Mouse (Mus musculus) embryonic facial prominence, embryonic 15.5 days (tissue): ENCODE data around the gene Ccl5. TPM values are rescaled to one million over a fixed set of nuclear protein-coding genes. Genes with fewer than 3 reads are reported as not detected.
"Not testable (repeated sequence)": the region's sequence is repeated elsewhere in the genome, so short reads cannot be mapped to it uniquely, and the experiment has no call there.

ENCODE experiments used
- ATAC-seq: fragments of 200-750 bp; cut with Nextera tagmentation; 2 replicates; pipeline ENCODE4 v1.8.0; 2017; ENCODE audit warnings: low read depth, moderate TSS enrichment; ENCODE audit not compliant: insufficient number of reproducible peaks, low FRiP score, low TSS enrichment
- H3K27ac ChIP-seq: fragments of 300-500 bp; sonication (generic); replicated peaks from 2 replicates; pipeline ENCODE4 v1.5.1; 2015; ENCODE audit warnings: mild to moderate bottlenecking, inconsistent platforms
- H3K27me3 ChIP-seq: fragments of 300-500 bp; sonication (generic); 2 replicates; pipeline ENCODE4 v1.6.1; 2015; ENCODE audit warnings: inconsistent platforms
- H3K36me3 ChIP-seq: fragments of 300-500 bp; sonication (generic); 2 replicates; pipeline ENCODE4 v1.6.1; 2015; ENCODE audit warnings: mild to moderate bottlenecking, inconsistent platforms
- H3K4me1 ChIP-seq: fragments of 300-500 bp; sonication (generic); 2 replicates; pipeline ENCODE4 v1.6.1; 2015; ENCODE audit warnings: inconsistent platforms
- H3K4me2 ChIP-seq: fragments of 300-500 bp; sonication (generic); replicated peaks from 2 replicates; pipeline ENCODE4 v1.6.1; 2015; ENCODE audit warnings: mild to moderate bottlenecking, inconsistent platforms
- H3K4me3 ChIP-seq: fragments of 300-500 bp; sonication (generic); replicated peaks from 2 replicates; pipeline ENCODE4 v1.5.1; 2015; ENCODE audit warnings: mild to moderate bottlenecking, inconsistent platforms
- H3K9ac ChIP-seq: fragments of 300-500 bp; sonication (generic); 2 replicates; pipeline ENCODE4 v1.6.1; 2015; ENCODE audit warnings: inconsistent platforms
- H3K9me3 ChIP-seq: fragments of 300-500 bp; sonication (generic); replicated peaks from 2 replicates; pipeline ENCODE4 v1.6.1; 2016; ENCODE audit warnings: inconsistent platforms
- WGBS: fragments of 180-500 bp; shearing (Covaris S2); methylation state at CpG from one replicate; pipeline ENCODE4 v1.1.7; 2015; 5-methylcytosine and 5-hydroxymethylcytosine counted together
- polyA plus RNA-seq: library from polyadenylated mRNA; unstranded; fragments of >200 nt; fragmentation: Nextera tagmentation; extraction: Ambion mirVana; gene quantifications from 2 replicates; pipeline ENCODE4 v1.2.1, GENCODE M21; 2015

Ccl5 gene
- polyA plus RNA-seq, 1 experiment from 2014 or later, result 0.35 TPM

DNA sequence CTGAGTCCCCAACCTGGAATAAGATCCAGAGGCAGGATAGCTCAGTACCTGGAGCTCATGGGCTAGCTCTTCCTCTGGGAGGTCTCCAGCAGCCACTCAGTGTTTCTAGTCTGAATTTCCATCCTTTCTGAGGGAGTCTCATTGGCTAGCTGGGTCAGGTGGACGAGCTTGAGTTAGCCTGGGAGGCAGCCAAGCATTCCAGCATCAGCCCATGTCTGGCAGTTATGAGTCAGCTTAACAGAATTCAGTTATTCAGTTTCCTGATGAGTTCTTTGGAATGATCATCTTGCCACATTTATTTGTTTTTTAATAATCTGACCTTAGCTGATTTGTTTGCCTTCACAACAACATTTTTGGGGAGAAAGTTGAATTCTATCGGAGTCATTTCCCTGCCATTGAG lies 33.4 kb upstream of the Ccl5 start:
- H3K4me3 ChIP-seq, result no peak overlapping the region
- no peaks in the 10 kb centered on the region for H3K4me1 ChIP-seq
- no peak for ATAC-seq
- no peak overlapping the region for H3K4me2 ChIP-seq
- no peaks in the 10 kb centered on the region for H3K9me3 ChIP-seq
- no peak overlapping the region for H3K27ac ChIP-seq
- H3K9ac ChIP-seq, result no peak overlapping the region
- WGBS, result 67% methylated on average over 2 of the region's 2 CpGs
- H3K36me3 ChIP-seq, result no peaks in the 10 kb centered on the region
- no peaks in the 10 kb centered on the region for H3K27me3 ChIP-seq

DNA sequence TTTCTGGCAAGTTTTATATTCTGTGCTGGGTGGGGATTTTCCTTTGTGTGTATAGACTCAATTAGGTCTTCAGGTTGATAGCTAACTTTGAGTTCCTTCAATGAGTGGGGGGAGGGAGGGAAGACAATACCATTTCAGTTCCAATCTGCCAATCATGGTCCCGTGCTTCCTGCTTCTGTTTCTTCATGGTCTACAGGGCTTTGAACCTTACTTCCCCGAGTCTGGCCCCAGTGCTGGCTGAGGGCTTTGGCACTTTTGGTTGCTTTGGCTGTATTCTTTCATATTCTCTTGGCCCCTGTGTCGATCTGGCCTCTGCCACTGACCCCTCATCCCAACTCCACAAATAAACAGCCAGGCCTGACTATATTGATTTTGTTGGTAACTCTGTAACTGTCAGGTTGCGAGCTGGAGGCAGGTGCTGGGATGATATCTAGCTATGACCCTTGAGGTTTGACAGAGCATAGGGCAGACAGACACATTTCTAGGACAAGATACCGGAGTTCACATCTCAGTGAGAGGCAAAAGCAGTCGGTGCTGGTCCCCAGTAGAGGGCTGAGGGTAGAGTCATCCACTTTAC lies 32.1 kb upstream of the Ccl5 start:
- Histone ChIP-seq H3K27ac (no peak overlapping the region), H3K4me1 (no peaks in the 10 kb centered on the region), H3K9ac (no peak overlapping the region), H3K4me2 (no peak overlapping the region), H3K4me3 (no peak overlapping the region), H3K9me3 (no peaks in the 10 kb centered on the region), H3K36me3 (no peaks in the 10 kb centered on the region), H3K27me3 (no peaks in the 10 kb centered on the region)
- ATAC-seq, result no peak
- 66% methylated on average over 6 of the region's 6 CpGs for WGBS

DNA sequence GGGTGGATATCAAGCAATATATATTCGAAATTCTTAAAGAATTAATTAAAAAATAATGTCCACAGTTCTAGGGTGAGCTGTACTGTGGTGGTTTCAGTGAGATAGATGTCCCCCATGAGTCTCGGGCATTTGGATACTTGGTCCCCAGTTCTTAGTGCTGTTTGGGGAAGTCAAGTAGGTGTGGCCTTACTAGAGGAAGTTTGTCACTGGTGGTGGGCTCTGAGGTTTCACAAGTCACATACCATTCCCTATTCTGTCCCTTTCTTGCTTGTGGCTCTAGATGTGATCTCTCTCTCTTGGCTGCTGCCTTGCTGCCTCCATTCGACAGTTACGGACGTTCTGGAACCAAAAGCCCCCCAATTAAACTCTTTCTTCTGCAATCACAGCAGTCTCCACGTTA lies 30.1 kb upstream of the Ccl5 start:
- H3K4me2 ChIP-seq, result no peak overlapping the region
- H3K9me3 ChIP-seq, result no peaks in the 10 kb centered on the region
- H3K36me3 ChIP-seq, result no peaks in the 10 kb centered on the region
- H3K9ac ChIP-seq, result no peak overlapping the region
- WGBS, result 74% methylated on average over 6 of the region's 6 CpGs
- no peak overlapping the region for H3K27ac ChIP-seq
- H3K4me1 ChIP-seq, result no peaks in the 10 kb centered on the region
- no peak for ATAC-seq
- no peak overlapping the region for H3K4me3 ChIP-seq
- H3K27me3 ChIP-seq, result no peaks in the 10 kb centered on the region

DNA sequence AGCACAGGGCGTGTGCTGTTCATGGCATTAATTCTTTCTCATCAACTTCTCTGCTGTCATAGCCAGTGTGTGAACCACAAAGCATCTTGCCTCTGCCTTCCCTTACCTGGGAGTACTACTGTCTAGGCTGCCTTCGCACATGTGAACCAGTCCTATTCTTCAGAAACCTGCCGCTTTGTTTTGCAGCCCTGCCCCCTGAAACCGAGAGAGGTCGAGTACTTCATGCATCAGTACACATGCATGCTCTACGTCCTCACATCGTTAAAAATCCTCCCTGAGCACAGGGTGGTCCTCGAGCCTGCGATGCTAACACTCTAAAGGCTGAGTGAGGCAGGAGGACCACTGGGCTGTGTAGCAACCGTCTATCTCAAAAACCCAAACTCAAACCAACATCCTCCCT lies 26.8 kb upstream of the Ccl5 start:
- H3K4me1 ChIP-seq, result no peaks in the 10 kb centered on the region
- H3K9me3 ChIP-seq, result no peaks in the 10 kb centered on the region
- no peak overlapping the region for H3K27ac ChIP-seq
- H3K36me3 ChIP-seq, result no peaks in the 10 kb centered on the region
- no peak overlapping the region for H3K9ac ChIP-seq
- H3K4me3 ChIP-seq, result no peak overlapping the region
- WGBS, result 70% methylated on average over 10 of the region's 10 CpGs
- no peak overlapping the region for H3K4me2 ChIP-seq
- no peak for ATAC-seq
- H3K27me3 ChIP-seq, result no peaks in the 10 kb centered on the region

DNA sequence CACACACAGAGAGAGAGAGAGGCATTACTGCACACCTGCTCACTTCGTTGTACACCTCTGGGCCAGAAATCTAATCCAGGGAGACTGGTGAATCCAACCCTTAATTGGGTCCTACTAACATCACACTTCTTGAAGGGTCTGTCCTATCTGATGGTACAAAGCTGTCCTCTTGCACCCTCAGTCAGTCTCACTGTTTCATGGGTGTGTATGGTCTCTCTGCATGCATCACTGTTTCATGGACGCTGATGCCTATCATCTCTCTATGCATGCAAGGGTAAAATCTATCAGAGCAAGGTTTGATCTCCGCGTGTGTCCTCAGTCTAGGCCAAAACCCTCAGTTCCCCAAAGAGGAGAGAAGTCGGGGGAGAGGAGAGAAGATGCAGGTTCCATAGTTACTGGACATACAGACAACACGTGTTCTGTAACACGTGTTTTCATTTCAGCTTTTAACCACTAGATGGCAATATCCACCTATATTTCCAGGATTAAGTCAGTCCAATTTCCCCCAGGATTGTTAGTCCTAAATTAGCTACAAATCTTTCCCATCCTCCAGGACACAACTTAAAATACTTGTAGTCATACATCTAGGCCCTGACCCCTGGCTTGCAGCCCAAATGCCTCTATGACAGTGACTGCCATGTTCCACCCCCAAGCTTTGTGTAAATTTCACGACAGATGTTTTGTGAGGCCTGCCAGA lies 25.9 kb upstream of the Ccl5 start:
- no peak; the same call in 1 of the 2 replicates for ATAC-seq
- H3K27me3 ChIP-seq, result no peaks in the 10 kb centered on the region
- no peak overlapping the region for H3K27ac ChIP-seq
- WGBS, result 23% methylated on average over 8 of the region's 8 CpGs
- no peaks in the 10 kb centered on the region for H3K9me3 ChIP-seq
- no peak overlapping the region for H3K9ac ChIP-seq
- H3K4me1 ChIP-seq, result no peaks in the 10 kb centered on the region
- no peaks in the 10 kb centered on the region for H3K36me3 ChIP-seq
- H3K4me2 ChIP-seq, result no peak overlapping the region
- no peak overlapping the region for H3K4me3 ChIP-seq

DNA sequence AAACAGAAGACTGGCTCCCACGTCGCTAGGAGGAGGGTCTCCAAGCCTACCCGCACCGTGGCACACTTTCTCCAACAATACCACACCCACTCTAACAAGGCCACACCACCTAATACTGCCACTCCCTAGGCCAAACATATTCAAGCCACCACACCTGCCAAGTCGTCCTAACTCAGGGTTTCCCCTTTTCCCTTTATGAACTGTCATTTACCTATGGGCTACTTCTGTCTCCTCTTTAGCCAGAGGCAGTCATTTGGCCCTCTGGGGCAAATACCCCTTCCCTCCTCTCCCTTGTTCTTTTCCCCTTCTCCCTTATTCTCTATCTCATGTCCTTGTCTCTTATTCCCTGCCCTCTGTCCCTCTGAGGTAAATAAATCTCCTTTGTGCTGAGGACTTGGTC lies 21.4 kb upstream of the Ccl5 start:
- no peak for ATAC-seq
- no peaks in the 10 kb centered on the region for H3K27me3 ChIP-seq
- no peak overlapping the region for H3K4me2 ChIP-seq
- H3K9me3 ChIP-seq, result no peaks in the 10 kb centered on the region
- no peak overlapping the region for H3K27ac ChIP-seq
- no peak overlapping the region for H3K9ac ChIP-seq
- H3K36me3 ChIP-seq, result no peaks in the 10 kb centered on the region
- 81% methylated on average over 5 of the region's 5 CpGs for WGBS
- no peaks in the 10 kb centered on the region for H3K4me1 ChIP-seq
- no peak overlapping the region for H3K4me3 ChIP-seq

DNA sequence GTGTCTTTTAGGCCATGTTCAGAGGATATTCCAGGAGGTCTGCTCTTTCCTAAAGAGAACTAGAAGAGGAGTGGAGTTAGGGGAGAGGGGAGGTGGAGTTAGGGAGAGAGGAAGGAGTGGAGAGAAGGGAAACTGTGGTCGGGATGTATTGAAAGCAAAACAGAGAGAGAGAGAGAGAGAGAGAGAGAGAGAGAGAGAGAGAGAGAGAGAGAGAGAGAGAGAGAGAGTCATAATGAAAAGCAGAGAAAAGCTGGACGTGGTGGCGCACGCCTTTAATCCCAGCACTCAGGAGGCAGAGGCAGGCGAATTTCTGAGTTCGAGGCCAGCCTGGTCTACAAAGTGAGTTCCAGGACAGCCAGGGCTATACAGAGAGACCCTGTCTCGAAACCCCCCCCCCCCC lies 20.7 kb upstream of the Ccl5 start:
- H3K4me1 ChIP-seq, H3K4me3 ChIP-seq, H3K9ac ChIP-seq, H3K4me2 ChIP-seq, H3K36me3 ChIP-seq, H3K27ac ChIP-seq, H3K9me3 ChIP-seq, ATAC-seq, H3K27me3 ChIP-seq: not testable (repeated sequence)
- WGBS, result 82% methylated on average over 7 of the region's 7 CpGs

DNA sequence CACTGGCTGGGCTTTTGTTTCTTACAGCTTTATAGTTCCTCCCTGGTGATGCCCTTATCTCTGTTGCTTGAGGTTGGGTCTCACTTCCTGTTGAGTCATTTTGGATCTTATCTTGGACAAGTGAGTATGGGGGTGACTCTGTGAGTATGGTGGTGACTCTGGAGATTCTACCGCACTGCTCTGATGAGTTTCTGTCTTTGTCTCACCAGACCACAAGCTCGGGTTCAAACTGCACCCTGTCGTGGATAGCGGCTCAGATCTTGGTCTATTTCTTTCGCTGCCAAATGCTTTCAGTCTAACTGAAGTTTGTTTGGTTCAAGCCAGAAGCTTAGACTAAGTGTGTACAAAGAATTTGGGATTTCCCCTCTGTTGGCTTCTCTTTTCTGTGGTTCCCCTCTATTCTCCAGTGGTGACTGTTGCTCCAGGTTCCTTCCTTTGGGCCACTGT lies 19.9 kb upstream of the Ccl5 start:
- Histone ChIP-seq H3K4me3 (no peak overlapping the region), H3K4me1 (no peaks in the 10 kb centered on the region), H3K9me3 (no peaks in the 10 kb centered on the region), H3K27ac (no peak overlapping the region), H3K9ac (no peak overlapping the region), H3K4me2 (no peak overlapping the region), H3K36me3 (no peaks in the 10 kb centered on the region), H3K27me3 (no peaks in the 10 kb centered on the region)
- ATAC-seq, result no peak
- 86% methylated on average over 5 of the region's 5 CpGs for WGBS

DNA sequence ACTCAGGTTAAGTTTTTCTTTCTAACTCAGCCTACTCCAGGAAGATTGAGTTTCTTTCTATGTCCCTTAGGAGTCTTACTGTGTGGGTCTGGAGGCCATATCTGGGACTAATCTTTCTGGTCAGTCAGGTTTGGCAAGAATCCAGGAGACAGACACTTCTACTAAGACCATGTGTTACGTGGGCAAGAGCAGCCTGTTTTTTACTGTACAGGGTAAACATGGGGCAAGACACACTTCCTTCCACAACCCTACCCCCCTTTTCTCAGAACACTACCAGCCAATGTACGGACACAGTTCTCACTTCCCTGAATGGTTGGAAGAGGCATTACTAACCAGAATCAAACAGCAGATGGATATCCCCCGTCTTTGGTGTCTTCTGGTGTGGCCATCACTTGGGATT lies 13.9 kb upstream of the Ccl5 start:
- no peak overlapping the region for H3K27ac ChIP-seq
- no peak for ATAC-seq
- 51% methylated on average over 3 of the region's 3 CpGs for WGBS

DNA sequence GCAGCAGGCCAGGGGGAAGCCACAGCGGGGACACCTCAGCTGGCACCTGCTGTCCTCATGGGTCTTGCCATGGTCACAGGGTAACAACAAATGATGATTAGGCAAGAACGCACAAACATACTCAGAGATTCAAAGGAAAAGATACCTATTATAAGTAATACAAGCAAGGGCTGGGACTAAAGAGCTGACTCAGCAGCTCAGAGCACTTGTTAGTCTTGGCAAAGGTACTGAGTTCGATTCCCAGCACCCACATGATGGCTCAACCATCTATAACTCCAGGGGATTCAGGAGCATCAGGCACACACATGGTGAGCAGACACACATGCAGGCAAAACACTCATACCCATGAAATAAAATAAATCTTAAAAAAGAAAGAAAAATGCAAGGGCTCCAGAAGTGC lies 11.1 kb upstream of the Ccl5 start:
- H3K4me2 ChIP-seq, result no peak overlapping the region
- no peaks in the 10 kb centered on the region for H3K9me3 ChIP-seq
- H3K27ac ChIP-seq, result no peak overlapping the region
- no peaks in the 10 kb centered on the region for H3K36me3 ChIP-seq
- no peaks in the 10 kb centered on the region for H3K27me3 ChIP-seq
- H3K4me1 ChIP-seq, result no peaks in the 10 kb centered on the region
- WGBS, result 88% methylated on average over 3 of the region's 3 CpGs
- H3K9ac ChIP-seq, result no peak overlapping the region
- H3K4me3 ChIP-seq, result no peak overlapping the region
- no peak for ATAC-seq

More for the DNA sequence above, 13.9 kb upstream of the Ccl5 start:
- Histone ChIP-seq H3K4me3 (no peak overlapping the region), H3K27me3 (no peaks in the 10 kb centered on the region), H3K4me1 (no peaks in the 10 kb centered on the region), H3K4me2 (no peak overlapping the region), H3K9me3 (no peaks in the 10 kb centered on the region), H3K36me3 (no peaks in the 10 kb centered on the region), H3K9ac (no peak overlapping the region)

DNA sequence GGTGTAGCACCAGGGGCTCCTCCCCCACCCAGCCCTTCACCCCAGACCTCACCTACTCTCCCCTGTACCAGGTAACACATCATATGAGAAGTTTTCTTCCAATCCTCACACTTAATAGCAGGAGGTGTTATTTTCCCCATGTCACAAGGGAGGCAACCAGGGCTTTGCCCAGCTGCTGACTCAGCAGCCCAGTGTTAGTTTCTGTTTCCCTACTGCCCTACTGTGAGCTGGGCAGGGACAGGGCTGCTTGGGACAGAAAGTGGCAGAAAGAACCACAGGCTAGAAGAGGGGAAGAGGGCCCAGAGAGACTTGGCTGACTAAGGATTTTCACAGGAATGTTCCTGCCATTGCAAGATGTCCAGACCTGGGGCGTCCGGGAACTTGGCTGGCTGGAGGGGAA lies 10.6 kb upstream of the Ccl5 start:
- Histone ChIP-seq H3K4me1 (no peaks in the 10 kb centered on the region), H3K4me3 (no peak overlapping the region), H3K27ac (no peak overlapping the region), H3K36me3 (no peaks in the 10 kb centered on the region), H3K4me2 (no peak overlapping the region), H3K9ac (no peak overlapping the region), H3K9me3 (no peaks in the 10 kb centered on the region), H3K27me3 (no peaks in the 10 kb centered on the region)
- WGBS, result 68% methylated on average over 2 of the region's 2 CpGs
- ATAC-seq, result no peak

DNA sequence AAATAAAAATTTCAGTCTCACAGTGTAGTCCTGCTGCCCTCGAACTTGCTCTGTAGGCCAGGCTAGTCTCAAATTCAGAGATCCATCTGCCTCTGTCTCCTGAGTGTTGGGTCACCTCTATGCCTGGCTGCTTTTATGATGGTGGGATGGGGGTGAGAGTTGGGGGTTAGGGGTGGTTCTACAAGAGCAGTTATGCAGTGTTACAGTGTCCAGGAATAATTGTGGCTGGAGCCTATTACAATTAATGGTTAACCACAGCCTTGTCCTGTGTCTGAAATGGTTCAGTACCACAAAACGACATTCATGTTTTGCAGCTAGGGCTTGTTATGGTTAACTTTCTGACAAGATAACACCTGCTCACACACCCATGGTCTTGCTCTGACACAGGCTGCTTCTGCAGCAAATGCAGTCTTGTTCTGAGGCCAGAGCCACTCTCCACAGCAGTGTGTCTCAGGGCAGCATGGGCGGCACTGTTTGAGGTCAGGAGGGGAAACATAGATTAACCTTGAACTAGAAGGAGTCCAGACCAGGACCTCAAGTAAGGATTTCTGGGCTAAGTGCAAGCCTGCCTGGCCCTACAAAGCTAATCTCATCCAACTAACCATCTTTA lies 8.5 kb upstream of the Ccl5 start:
- Histone ChIP-seq H3K9ac (no peak overlapping the region), H3K27me3 (no peaks in the 10 kb centered on the region), H3K27ac (no peak overlapping the region), H3K9me3 (no peaks in the 10 kb centered on the region), H3K4me3 (no peak overlapping the region), H3K36me3 (no peaks in the 10 kb centered on the region), H3K4me2 (no peak overlapping the region), H3K4me1 (peaks cover 13% of the 10 kb centered on the region)
- 68% methylated on average over 3 of the region's 3 CpGs for WGBS
- ATAC-seq, result no peak
